Mouse (Mus musculus) embryo, embryonic 11 days (tissue): Measurements from ENCODE around the gene Kif9.

ENCODE experiments used
- DNase-seq: peaks from one replicate; pipeline ENCODE4 v3.0.0-alpha.2; 2015

The Kif9 gene

GRCm38 (mm10) chr9:110529002-110529737, 52.4 kb downstream of the Kif9 start:
- peak; percentile 33 for DNase-seq

- DNase-seq = no peak
These were observed 53.9 kb downstream of the Kif9 start for GRCm38 (mm10) chr9:110530650-110531049.

GRCm38 (mm10) chr9:110531151-110531791, 54.5 kb downstream of the Kif9 start:
- peak; percentile 10 for DNase-seq

DNA sequence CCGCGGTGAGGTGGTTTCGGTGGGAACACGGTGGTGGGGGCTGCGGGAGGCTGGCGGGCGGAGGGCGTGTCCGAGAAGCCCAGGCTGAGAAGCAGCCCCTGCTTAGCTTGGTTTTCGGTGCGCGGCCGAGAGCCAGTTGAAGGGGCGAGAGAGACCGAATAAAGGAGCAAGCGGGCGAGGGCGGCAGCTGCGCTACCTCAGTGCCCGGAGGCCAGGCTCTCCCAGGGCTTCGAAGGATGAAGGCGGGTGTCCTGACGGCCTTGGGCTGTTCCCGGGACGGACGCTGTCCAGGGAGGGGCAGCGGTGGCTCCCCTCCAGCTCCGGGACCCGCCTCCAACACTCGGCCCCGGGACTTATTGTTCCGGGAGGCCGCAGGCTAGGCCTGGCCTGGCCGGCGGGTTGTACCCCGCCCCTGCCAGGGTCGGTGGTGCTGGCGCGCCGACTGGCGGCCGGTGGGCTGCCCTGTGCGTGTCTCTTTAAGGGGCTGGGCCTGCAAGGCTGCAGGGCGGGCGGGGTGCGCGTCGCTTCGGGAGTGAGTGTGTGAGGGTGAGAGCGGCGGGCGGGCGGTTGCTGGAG, 55.2 kb downstream of the Kif9 start:
- DNase-seq = peak; percentile 98

GRCm38 (mm10) chr9:110532538-110533291, 56.0 kb downstream of the Kif9 start, which contains the start of gene Setd2:
Setd2 (plus strand) TSS chr9:110532597.
- peak; percentile 79 for DNase-seq

DNA sequence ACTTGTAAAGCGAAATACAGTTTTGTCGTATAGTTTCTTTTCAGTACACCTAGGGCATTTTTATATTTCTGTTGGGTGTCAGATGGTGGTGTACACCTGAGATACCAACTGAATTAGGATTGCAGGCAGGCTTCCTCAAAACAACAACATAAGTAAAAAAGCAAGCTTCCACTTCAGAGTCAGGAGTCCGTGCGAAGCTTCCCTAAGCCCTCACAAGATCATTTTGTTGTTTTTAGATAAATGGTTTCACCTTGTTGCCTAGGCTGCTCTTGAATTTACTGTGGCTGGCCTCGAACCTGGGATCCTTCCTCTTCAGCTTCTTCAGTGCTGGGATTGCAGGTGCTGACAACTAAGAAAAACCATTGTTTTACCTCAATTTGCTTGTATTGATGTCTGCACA, 56.9 kb downstream of the Kif9 start:
- no peak for DNase-seq

- DNase-seq = no peak
These were observed 58.4 kb downstream of the Kif9 start for GRCm38 (mm10) chr9:110535114-110535513.

GRCm38 (mm10) chr9:110536636-110537035, 59.9 kb downstream of the Kif9 start:
- DNase-seq = no peak

- DNase-seq = no peak
These were observed 61.8 kb downstream of the Kif9 start for GRCm38 (mm10) chr9:110538511-110538910.

GRCm38 (mm10) chr9:110541988-110542387, 65.2 kb downstream of the Kif9 start:
- no peak for DNase-seq

DNA sequence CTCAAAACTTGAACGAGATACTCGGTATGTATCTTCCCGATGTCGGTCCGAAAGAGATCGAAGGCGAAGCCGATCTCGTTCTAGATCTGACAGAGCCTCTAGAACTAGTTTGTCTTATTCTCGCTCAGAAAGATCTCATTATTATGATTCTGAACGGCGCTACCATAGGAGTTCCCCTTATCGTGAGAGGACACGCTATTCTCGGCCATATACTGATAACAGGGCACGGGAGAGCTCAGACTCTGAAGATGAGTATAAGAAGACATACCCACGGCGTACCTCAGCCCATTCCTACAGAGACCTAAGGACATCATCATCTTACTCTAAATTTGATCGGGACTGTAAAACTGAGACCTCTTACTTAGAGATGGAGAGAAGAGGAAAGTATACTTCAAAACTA, 71.5 kb downstream of the Kif9 start:
- DNase-seq = no peak

- DNase-seq = no peak
These were observed 91.6 kb downstream of the Kif9 start for GRCm38 (mm10) chr9:110568309-110568708.
